Mouse (Mus musculus) left cerebral cortex, adult 8-10 months (tissue): ENCODE data around the gene Gm20441. TPM values are rescaled to one million over a fixed set of nuclear protein-coding genes. Genes with fewer than 3 reads are reported as not detected.
A peak's percentile ranks its signal among the peaks of the same experiment; 100 is the strongest.
"Not testable (repeated sequence)": the region's sequence is repeated elsewhere in the genome, so short reads cannot be mapped to it uniquely, and the experiment has no call there.

ENCODE experiments used
- DNase-seq, 2 experiments: peaks; one replicate each; pipeline ENCODE4 v3.0.0; 2022; ENCODE audit warnings: low spot score in 2 of 2
- total RNA-seq, 4 experiments: library from RNA; stranded (reverse); gene quantifications; 2 replicates each; pipeline ENCODE4 v1.2.4; 2022

Gm20441 gene
- total RNA-seq, 4 experiments from 2014 or later, result not detected

DNA sequence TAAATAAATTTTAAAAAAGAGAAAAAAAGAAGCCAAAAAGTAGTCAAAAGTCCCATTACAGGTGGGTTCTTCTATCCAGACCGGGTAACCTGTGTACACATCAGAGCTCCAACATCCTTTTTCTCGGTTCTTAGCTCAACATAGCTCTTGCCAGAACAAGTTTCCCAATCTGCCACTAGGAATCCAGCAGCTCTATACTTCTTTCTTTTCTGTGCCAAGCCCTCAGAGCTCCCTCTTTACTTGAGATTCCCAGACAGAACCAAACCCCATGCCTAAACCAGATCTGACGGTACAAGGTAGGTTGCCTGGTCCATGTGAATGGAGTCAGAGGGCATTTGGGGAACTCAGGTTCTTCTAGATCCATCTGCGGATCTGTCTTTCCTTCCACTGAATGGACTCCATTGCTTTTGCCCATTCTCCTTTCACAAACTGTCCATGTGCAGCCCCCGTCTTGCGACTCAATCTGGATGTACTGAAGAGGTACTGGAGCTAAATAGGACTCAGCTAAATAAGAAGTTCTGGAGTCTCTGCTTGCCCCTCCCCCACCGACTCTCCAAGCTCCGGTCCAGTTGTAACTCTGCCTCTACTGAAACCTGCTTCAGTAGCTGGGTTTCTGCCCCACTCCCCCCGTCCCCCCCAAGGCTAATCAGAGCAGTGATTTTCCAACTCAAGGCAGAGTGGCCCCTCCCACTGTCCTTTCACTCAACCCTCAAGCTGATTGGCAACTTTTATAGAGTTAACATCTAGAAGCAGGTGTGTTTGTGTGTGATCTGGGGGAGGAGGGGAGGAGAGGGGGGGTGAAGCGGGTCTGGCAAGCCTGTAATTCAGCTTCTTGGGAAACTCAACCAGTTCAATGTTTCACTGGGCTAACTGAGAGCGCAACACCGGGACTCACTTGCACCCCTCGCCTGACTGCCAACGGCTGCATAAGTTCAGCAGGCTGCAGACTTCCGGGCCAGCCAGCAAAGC, 1.3 kb downstream of the Gm20441 start:
- no peak for DNase-seq

DNA sequence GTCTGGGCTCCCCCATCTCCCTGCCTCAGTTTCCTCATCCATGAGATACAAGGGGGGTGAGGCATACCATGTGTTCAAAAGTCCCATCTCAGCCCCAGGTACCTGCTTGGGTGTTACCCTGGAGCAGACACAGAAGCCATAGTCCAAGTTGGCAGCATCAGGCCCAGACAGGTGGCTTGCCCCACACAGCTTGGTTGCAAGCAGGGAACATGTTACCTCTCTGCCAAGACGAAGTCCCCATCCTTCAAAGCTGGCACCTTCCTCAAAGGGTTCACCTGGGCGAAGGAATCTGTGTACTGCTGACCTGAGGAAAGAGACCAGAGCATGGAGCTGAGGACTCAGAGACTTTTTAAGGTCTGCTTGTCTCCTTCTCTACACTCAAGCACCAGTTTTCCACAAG, 2.9 kb downstream of the Gm20441 start:
- no peak for DNase-seq

DNA sequence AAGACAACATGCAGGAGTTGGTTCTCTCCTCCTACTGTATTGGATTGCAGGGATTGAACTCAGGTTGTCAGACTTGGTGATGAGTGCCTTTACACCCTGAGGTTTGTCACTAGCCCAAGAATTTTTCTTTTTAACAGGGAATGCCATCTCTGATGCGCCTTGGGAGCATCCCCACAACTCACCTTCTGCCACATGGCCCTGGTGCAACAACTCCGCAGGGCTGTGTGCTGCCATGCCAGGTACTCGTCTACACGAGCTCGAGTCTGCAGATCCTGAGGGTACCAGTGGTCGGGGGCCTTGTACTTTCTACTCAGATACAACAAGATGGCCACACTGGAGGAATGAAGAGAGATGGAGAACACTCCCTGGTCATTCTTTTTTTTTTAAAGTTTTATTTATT, 4.2 kb downstream of the Gm20441 start:
- no peak for DNase-seq

DNA sequence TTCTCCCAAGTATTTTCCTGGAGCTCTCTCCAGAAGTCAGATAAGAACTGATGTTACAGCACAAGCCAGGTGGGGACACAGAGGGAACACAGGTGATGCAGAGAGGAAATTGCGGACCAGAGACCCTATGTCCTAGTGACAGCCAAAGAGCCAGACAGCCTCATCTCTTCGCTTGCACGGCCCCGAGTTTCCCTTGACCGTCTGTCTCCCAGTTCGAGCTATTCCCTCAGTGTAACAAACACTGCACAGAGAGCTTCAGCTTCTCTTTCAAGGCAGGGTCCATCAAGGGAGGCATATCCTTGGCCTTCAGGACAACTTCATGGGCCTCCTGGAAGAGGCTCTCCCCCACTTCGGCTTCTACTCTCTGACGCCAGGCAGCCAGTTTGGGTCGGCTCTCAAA, 6.2 kb downstream of the Gm20441 start:
- no peak for DNase-seq

DNA sequence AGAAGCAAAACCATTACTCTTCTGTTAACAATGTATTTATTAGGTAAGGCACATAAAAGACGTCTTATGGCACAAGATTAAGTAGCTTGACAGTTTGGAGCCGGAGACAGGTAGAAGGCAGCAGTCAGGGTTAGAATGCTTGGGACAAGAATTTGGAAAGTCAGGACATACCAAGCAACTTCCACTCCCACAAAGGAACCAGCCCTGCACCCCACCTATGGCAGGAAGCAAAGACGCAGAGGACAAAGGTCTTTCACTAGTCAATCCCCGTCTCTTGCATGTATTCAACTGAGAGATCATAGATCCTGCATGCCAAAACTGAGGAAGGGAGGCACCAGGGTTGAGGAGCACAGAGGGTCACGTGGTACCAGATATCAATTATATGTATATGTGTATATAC, 6.7 kb downstream of the Gm20441 start:
- no peak for DNase-seq

DNA sequence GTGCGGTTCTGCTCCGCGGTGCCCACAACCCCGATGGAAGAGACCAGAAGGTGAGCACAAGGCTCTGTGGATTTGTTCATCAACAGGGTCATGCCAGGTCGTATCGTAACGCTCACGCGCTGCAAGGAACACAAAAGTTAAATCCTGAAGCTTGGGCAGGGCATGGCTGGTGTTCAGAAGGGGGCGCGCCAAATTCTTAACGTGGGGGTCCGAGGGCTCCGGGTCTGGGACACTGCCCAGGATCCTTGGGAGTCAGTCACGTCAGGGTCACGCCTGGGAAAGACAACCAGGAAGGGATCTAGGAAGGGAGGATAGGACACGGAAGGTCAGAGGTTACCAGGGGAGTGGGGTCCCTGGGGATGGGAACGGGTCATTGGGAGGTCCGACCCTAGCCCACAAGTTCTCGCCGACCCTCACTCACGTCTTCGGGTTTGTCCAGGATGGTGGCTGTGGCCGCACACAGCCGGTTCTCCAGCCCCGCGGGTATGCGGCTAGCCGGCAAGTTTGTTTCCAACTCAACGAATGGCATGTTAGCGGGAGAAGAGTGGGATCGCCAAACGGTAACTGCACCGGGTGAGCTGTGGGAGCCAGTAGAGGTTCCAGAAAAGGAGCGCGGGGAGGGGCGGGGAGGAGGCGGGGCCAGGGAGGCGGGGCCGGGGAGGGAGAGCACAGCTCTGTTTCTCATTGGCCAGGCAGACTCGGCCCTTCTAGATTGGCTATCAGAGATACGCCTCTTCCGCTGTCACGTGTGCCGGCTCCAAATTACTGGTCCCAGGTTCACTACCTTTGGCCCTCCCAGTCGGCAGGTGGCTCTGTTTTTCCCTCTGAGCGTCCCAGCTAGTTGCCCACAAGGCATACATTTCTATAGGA, 7.7 kb downstream of the Gm20441 start, which contains the start of gene Ddt:
Ddt (minus strand) TSS at position 620 of the 870 bp plus-strand sequence.
- DNase-seq, result peak; percentile 60 to 89

DNA sequence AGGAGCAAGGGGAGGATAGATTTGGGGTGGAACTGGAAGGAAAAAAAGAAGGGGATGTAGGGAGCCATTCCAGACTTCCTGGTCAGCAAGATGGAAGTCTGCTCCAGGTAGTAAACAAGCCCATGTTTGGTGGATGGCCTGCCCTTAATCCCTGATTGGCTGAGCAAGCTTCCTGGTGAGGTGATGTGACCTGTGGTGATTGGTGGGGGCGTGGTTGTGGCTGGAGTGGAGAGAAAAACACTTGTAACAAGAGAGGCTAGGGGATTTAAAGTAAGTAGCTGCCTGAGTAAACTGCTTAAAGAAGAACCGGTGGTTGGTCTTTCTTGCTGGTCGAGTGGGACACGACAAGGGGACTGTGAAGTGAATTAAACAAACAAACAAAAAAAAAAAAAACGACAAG, 13.0 kb downstream of the Gm20441 start:
- DNase-seq, result not testable (repeated sequence)

DNA sequence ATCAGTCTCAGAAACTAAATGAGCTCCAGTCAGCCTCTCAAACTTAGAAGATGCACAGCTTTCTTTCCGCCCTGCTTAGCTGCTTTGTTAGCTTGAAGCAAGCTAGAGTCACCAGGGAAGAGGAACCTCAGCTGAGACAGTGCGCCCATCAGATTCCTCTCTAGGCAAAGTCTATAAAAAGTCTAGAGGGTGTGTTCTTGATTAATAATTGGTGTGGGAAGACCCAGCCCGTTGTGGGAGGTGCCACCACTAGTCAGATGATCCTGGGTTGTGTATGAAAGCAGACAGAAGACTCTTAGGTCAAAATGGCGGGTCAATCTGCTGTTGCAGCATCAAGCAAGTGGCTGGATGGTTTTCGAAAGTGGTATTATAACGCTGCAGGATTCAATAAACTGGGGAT, 13.9 kb downstream of the Gm20441 start:
- no peak for DNase-seq

DNA sequence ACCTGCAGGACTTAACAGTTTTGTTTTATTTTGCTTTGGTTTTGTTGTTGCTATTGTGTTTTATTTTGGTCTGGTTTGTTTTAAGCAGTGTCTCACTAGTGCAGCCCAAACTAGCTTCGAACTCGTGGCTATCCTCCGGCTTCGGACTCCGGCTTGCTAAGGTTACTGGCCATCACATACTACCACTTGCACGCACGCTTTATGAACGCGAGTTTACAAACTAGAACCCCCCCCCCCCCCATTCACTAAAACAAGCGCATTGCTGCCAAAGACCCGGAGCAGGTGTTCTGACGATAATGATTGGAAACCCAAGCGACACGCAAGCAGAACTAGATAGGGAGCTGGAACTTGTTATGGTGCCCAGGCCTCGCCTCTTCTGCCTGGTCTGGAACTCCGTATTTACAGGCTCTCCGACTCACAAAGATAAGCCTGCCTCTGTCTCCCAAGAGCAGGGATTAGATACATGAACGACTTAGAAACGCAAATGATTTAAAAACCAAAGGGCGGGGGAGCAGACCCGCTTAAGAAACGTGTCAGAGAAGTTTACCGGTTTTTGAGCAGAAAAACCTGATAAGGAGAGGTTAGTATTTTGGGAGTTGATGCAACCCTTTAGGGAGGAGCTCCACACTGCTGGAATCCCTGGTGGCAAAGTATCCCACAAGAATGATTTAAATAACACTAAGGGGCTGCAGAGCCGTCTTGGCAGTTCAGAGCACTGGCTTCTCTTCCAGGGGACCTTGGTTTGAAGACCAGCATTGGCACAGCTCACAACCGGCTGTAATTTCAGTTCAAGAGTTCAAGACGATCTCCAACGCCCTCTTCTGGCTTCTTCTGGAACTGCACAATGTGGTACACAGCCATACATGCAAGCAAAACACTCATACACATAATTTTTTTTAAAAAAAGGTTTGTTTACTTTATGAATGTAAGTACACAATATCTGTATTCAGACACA, 16.0 kb downstream of the Gm20441 start:
- DNase-seq, result no peak

DNA sequence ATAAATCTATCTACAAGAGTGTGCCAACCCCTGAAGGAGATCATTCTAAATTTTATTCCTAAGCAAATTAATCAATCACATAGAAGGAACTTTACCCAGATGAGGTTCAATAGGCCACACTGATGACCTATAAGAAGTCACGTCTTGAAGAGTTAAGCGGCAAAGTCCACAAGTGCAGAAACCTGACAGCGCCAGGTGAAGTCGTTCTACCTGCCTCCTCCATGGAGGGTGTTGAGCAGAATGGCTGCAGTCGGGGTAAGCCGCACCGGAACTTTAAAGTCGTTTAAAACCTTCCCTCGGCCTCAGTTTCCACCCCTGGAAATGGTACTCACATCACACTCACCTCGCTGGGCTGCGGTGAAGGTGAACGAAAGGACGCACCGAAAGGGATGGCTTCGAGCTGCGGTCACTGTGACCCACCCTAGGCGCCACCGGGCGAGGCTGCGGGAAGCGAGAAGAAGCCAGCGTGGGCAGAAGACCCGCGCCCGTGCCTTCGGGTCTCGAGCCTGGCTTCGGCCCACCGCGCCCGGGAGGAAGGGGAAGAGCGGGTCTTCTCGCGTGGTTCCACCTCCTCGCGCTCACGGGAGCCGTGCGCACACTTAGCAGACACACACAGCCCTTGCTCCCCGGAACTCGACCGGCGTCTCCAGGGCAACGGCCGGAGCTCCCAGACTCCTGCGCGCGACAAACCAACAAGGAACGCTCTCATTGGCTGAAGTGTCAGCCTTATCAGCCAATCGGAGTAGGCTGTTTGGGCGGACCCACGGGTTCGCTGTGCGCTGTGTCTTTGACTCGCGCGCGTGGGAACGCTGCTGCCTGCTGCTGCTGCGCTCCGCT, 16.9 kb downstream of the Gm20441 start, which contains the start of gene Cabin1:
Cabin1 (minus strand) TSS at position 660 of the 837 bp plus-strand sequence.
- peak; percentile 96 to 97 for DNase-seq

DNA sequence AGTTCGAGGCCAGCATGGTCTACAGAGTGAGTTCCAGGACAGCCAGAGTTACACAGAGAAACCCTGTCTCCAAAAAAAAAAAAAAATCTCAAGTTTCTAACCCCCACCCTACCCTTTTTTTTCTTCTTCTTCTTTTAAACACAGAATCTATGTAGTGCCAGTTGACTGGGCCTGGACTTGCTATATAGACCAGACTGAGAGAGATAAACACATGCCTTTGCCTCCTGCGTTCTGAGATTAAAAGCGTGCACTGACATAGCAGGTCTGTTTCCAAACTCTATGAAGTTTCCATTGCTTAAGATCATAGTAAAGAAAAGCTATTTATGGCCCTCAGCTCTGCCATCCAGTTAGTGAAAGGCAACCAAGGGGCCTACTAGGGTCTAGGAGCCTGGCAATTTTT, 18.3 kb downstream of the Gm20441 start:
- no peak for DNase-seq

DNA sequence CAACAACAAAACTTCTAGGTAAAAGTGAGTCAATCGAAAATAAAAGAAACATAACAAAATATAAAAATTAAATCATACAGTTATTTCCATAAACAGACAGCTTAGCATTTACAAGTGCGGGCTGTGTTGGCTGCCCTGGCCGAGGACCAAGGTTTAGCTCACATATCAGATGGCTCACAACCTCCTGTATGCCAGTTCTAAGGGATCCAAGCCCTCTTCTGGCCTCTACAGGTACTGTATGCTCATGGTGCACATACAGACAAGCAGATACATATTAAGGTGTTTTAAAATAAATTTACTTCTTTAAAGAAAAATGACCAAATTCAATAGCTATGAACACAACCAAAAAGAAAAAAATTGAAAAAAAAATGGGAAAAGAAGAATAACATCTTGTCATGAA, 20.4 kb downstream of the Gm20441 start:
- DNase-seq, result no peak

DNA sequence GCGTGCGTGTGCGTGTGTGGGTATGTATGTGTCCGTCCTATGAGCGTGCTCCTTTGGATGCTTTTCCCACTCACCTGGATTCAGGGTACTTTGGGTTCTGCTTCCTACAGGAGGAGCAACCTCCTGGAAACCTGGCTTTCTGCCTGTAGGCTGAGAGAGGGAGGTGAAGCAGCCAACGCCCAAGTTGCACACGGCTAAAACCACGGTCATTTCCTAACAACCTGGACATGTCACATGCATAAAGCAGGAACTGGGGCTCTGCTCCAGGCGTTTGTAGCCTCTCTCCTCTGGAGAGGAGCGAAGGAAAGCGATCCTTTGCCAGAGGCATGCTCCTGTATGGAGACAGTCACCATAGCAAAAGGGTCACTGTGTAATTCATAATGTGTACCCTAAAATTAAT, 24.0 kb downstream of the Gm20441 start:
- no peak for DNase-seq

DNA sequence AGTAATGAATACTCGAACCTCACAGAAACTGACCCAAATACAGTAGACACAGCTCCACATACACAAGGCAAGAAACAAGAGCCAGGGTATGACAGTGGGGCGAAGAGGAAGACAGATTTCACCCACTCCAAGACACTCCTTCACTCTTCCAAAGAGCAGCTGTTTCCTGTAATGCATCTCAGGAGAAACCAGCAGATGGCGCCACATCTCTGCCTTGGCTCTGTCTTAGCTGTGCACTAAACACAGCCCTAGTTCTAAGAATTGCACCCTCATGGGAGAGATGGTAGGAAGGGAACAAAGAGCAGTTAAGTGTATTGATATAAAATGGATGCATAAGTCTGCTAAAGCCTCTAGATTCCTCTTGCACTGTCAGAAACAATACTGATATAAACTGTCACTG, 36.7 kb downstream of the Gm20441 start:
- DNase-seq, result peak; percentile 47 to 77

DNA sequence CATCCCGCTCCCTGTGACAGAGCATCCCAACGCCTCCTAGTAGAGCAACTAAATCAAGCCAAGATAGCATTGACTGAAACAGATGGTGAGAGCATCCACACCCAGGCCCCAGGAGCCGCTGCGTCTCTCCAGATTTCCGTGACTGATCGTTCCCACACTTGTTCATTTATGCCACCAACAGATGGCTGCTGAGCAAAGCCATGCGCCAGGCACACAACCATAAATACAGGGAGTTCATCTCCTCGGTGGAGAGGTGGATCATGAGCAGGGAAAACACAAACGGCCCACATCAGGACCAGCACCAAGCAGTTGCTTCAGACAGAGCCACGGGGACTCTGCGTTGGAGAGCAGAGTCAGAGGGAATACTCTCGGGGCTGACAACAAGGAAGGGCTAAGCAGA, 37.4 kb downstream of the Gm20441 start:
- DNase-seq, result peak; percentile 32 to 84

DNA sequence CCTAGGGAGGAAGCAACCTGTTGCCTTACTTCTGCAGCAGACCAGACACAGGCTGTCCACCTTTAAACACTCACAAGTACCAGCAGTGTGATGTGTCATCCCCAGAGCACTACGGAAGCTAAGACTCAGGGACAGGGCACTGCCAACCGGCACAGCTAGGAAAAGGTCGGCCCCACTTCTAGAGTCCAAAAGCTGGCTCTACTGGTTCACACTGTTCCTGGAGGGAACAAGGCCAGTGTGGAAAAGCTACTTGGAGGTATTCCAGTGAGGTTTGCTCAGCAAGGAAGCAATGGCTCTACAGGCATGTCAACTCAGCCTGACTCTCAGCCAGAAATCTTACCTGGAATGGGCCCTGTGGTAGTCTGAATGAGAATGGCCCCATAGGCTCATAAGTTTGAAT, 39.9 kb downstream of the Gm20441 start:
- no peak for DNase-seq

DNA sequence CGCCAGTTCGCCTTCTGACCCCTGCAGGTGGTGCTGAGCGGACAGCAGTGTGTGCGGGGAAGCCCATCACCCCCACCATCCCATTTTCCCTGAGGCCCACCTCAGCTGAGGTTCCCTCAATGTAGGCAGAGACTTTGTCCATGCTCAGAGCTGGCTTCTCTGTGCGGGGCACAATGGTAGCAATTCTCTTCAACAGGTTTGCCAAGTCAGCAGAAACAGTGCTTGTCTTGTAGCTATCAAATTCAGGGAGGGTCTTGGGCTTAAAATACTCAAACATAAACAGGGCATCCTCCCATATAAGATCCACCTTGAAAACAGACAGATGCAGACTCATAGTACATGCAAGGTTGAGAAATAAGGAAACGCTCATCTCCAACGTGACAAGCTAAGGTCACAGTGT, 55.3 kb downstream of the Gm20441 start:
- no peak for DNase-seq
